Mouse (Mus musculus) liver (tissue): Measurements from ENCODE around the gene Glis1.

Experiments used
- DNase-seq: peaks from one replicate; pipeline ENCODE4 v3.0.0-alpha.2; 2020; ENCODE audit warnings: mixed read lengths

The Glis1 gene

GRCm38 (mm10) chr4:107434356-107435237 lies at the start of gene Glis1:
TSS of gene Glis1 (plus strand) at chr4:107434591.
- peak; percentile 72 for DNase-seq

GRCm38 (mm10) chr4:107387038-107387437 lies 47.4 kb upstream of the Glis1 start:
- DNase-seq = no peak

GRCm38 (mm10) chr4:107387465-107387864 lies 46.9 kb upstream of the Glis1 start:
- DNase-seq = no peak

GRCm38 (mm10) chr4:107388291-107388690 lies 46.1 kb upstream of the Glis1 start:
- DNase-seq = no peak

- DNase-seq = no peak
Measured at GRCm38 (mm10) chr4:107389345-107389744, 45.0 kb upstream of the Glis1 start.

GRCm38 (mm10) chr4:107393771-107394170 lies 40.6 kb upstream of the Glis1 start:
- DNase-seq = no peak

- no peak for DNase-seq
Measured at GRCm38 (mm10) chr4:107420202-107420601, 14.2 kb upstream of the Glis1 start.

GRCm38 (mm10) chr4:107421711-107422110 lies 12.7 kb upstream of the Glis1 start:
- DNase-seq = no peak

- peak; percentile 42 for DNase-seq
Measured at GRCm38 (mm10) chr4:107422176-107422575, 12.2 kb upstream of the Glis1 start.

GRCm38 (mm10) chr4:107425616-107426015 lies 8.8 kb upstream of the Glis1 start:
- DNase-seq = no peak

GRCm38 (mm10) chr4:107426631-107427030 lies 7.8 kb upstream of the Glis1 start:
- no peak for DNase-seq

- DNase-seq = no peak
Measured at GRCm38 (mm10) chr4:107432717-107433116, 1.7 kb upstream of the Glis1 start.

GRCm38 (mm10) chr4:107433998-107434355 lies 414 bp upstream of the Glis1 start:
- DNase-seq = no peak

- no peak for DNase-seq
Measured at GRCm38 (mm10) chr4:107435238-107435946, 1.0 kb downstream of the Glis1 start.

GRCm38 (mm10) chr4:107436476-107436875 lies 2.1 kb downstream of the Glis1 start:
- DNase-seq = no peak

- DNase-seq = no peak
Measured at GRCm38 (mm10) chr4:107438741-107439140, 4.3 kb downstream of the Glis1 start.

- DNase-seq = no peak
Measured at GRCm38 (mm10) chr4:107440306-107440705, 5.9 kb downstream of the Glis1 start.

- DNase-seq = no peak
Measured at GRCm38 (mm10) chr4:107442288-107442687, 7.9 kb downstream of the Glis1 start.

GRCm38 (mm10) chr4:107442891-107443483 lies 8.6 kb downstream of the Glis1 start:
- DNase-seq = no peak

- no peak for DNase-seq
Measured at GRCm38 (mm10) chr4:107443621-107444020, 9.2 kb downstream of the Glis1 start.

GRCm38 (mm10) chr4:107448481-107448880 lies 14.1 kb downstream of the Glis1 start:
- DNase-seq = peak; percentile 33

GRCm38 (mm10) chr4:107449519-107449918 lies 15.1 kb downstream of the Glis1 start:
- no peak for DNase-seq

- no peak for DNase-seq
Measured at GRCm38 (mm10) chr4:107452266-107453015, 18.1 kb downstream of the Glis1 start.
